Mouse (Mus musculus): Measurements from ENCODE around the gene Ahdc1.

Gene Ahdc1

GRCm38 (mm10) chr4:133054530-133054929 is 43.5 kb downstream of the Ahdc1 start:
- no peak for DNase-seq (ENCODE audit: low spot score in 2 of 2)

- DNase-seq (ENCODE audit: low spot score in 2 of 2): no peak
Observed at GRCm38 (mm10) chr4:133055163-133055951, 44.3 kb downstream of the Ahdc1 start.

- peak; percentile 69 to 86 for DNase-seq (ENCODE audit: low spot score in 2 of 2)
Observed at GRCm38 (mm10) chr4:133056069-133056890, 45.2 kb downstream of the Ahdc1 start.

GRCm38 (mm10) chr4:133057389-133058122 is 46.5 kb downstream of the Ahdc1 start:
- DNase-seq (ENCODE audit: low spot score in 2 of 2): peak; percentile 42 to 59

GRCm38 (mm10) chr4:133058123-133058453 is 47.0 kb downstream of the Ahdc1 start:
- peak in 1 of 2 experiments; percentile 36 for DNase-seq (ENCODE audit: low spot score in 2 of 2)

GRCm38 (mm10) chr4:133058513-133059480 is 47.7 kb downstream of the Ahdc1 start:
- no peak for DNase-seq (ENCODE audit: low spot score in 2 of 2)

GRCm38 (mm10) chr4:133060702-133061101 is 49.6 kb downstream of the Ahdc1 start:
- DNase-seq (ENCODE audit: low spot score in 2 of 2): no peak

- DNase-seq (ENCODE audit: low spot score in 2 of 2): no peak
Observed at GRCm38 (mm10) chr4:133061798-133062197, 50.7 kb downstream of the Ahdc1 start.

GRCm38 (mm10) chr4:133062286-133062685 is 51.2 kb downstream of the Ahdc1 start:
- no peak for DNase-seq (ENCODE audit: low spot score in 2 of 2)

- no peak for DNase-seq (ENCODE audit: low spot score in 2 of 2)
Observed at GRCm38 (mm10) chr4:133063203-133063602, 52.1 kb downstream of the Ahdc1 start.

- DNase-seq (ENCODE audit: low spot score in 2 of 2): no peak
Observed at GRCm38 (mm10) chr4:133063799-133064198, 52.7 kb downstream of the Ahdc1 start.

GRCm38 (mm10) chr4:133064791-133065190 is 53.7 kb downstream of the Ahdc1 start:
- no peak for DNase-seq (ENCODE audit: low spot score in 2 of 2)

- DNase-seq (ENCODE audit: low spot score in 2 of 2): no peak
Observed at GRCm38 (mm10) chr4:133065894-133066386, 54.9 kb downstream of the Ahdc1 start.

- no peak for DNase-seq (ENCODE audit: low spot score in 2 of 2)
Observed at GRCm38 (mm10) chr4:133068400-133069138, 57.5 kb downstream of the Ahdc1 start.

- DNase-seq (ENCODE audit: low spot score in 2 of 2): no peak
Observed at GRCm38 (mm10) chr4:133070388-133070787, 59.3 kb downstream of the Ahdc1 start.

GRCm38 (mm10) chr4:133070821-133071372 is 59.8 kb downstream of the Ahdc1 start:
- DNase-seq (ENCODE audit: low spot score in 2 of 2): no peak

- no peak for DNase-seq (ENCODE audit: low spot score in 2 of 2)
Observed at GRCm38 (mm10) chr4:133073192-133073591, 62.1 kb downstream of the Ahdc1 start.

- no peak for DNase-seq (ENCODE audit: low spot score in 2 of 2)
Observed at GRCm38 (mm10) chr4:133074070-133074819, 63.2 kb downstream of the Ahdc1 start.

All from spleen, postnatal 10 days (tissue).